Mouse (Mus musculus) layer of hippocampus, adult 11-12 months (tissue): ENCODE data around the gene Elavl1.
"Not testable (repeated sequence)": the region's sequence is repeated elsewhere in the genome, so short reads cannot be mapped to it uniquely, and the experiment has no call there.

Source experiments
- DNase-seq: peaks from one replicate; pipeline ENCODE4 v3.0.0; 2022; ENCODE audit warnings: low spot score

The Elavl1 gene

DNA sequence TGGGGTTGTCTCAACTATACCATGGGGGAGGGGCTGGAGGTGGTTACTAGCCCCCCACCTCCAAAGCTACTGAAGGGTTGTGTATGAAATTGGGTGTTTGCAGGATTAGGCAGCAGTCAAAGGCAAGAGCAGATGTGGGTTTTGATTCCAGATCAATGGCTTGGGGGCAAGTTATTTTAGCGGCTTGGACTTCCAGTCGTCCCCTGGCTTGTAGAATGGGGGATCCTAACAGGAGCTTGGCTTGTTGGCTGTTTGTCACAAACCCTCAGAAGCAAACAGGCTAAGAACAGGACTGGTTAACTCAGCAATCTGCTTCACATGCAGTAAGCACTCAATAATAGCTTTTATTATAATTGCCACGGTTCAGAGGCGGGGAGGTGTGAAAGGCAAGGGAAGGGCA, 67.9 kb downstream of the Elavl1 start:
- DNase-seq: no peak

GRCm38 (mm10) chr8:4256911-4257310, 68.3 kb downstream of the Elavl1 start:
- DNase-seq: peak; percentile 89

DNA sequence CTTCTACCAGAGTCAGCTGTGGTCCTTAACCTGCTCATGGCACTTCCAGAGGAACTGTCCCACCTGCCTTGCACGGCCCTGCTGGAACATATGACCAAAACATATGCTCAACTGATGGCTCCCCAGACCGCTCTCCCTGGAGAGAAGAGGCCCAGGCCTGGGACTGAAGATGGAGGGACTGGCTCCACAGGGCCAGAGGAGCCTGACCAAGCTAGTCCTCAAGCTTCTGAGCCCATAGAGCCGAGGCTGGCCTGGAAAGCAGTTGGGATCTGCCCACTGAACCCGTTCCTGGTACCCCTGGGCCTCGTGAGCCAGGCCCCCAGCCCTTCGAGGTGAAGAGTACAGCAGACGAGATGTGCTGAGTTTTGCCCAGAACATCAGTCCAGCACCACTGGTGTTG, 69.7 kb downstream of the Elavl1 start:
- DNase-seq: not testable (repeated sequence)

DNA sequence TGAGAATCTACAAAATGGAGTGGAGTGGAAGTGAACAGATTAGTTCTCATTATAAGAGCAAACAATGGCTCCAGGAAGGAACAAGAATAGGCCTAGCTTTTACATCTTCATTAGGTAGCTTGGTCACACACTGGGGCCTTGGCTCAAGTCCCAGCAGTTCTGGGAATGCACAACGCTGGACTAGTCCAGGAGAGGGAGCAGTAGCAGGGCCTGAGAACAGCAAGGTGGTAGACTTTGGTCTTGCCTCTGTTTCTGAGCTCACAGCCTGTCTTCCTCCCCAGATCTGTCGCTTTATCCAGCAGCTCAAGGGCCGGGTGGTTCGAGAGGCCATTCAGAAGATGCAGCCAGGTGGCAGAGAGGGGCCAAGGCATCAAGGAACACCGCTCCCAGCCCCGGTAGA, 71.2 kb downstream of the Elavl1 start:
- no peak for DNase-seq

DNA sequence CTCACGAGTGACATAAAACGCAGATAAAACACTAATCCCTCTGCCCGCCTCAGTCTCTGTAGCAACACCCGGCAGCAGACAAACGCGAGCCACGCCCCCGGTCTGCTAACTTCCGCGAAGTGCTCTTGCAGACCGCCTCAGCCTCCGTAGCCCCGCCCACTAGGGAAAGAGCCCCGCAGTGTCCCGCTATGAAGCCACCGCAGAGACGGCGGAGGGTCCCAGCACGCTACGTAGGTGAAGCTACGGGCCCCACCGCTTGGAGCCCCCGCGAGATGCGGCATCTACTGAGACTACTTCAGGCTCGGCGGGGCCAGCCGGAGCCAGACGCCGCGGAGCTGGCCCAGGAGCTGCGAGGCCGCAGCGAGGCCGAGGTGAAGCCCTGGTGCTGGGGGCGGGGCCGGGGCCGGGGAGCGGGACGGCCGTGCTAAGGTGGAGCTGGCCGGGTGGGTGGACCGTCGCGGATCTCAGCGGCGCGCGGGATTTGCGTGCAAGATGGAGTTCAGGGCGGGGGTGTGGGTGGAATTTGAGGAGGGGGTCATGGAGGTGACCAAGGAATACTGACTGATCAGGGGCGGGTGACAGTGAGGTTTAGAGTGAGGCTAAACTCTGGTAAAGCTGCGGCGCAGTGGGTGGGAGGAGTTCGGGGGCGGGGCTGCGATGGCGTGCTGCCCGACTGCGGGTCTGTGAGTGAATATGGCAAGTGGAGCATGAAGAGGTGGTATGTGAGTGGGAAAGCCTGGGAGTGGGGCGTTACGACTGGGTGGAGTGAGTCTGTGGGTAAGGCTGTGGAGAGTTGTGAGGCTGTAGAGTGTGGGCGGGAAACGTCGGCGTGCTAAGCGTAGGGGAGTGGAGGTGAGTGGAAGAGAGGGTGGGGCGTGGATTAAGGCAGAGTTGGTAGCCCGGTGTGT, 72.0 kb downstream of the Elavl1 start, which contains the start of gene Snapc2:
Gene Snapc2, plus strand, starts transcription at position 147 of the 908 bp plus-strand sequence.
- peak; percentile 95 for DNase-seq

- DNase-seq: no peak
Observed at GRCm38 (mm10) chr8:4252116-4252760, 73.0 kb downstream of the Elavl1 start.

- peak; percentile 89 for DNase-seq
Observed at GRCm38 (mm10) chr8:4250306-4250970, 74.8 kb downstream of the Elavl1 start.

- DNase-seq: no peak
Observed at GRCm38 (mm10) chr8:4249213-4249612, 76.0 kb downstream of the Elavl1 start.

GRCm38 (mm10) chr8:4247951-4248540, 77.2 kb downstream of the Elavl1 start, which contains the start of gene Tgfbr3l:
Gene Tgfbr3l (plus strand): TSS chr8:4248214.
- DNase-seq: no peak

- DNase-seq: no peak
Observed at GRCm38 (mm10) chr8:4247241-4247640, 78.0 kb downstream of the Elavl1 start.

- no peak for DNase-seq
Observed at GRCm38 (mm10) chr8:4245737-4246136, 79.5 kb downstream of the Elavl1 start.

- no peak for DNase-seq
Observed at GRCm38 (mm10) chr8:4245061-4245460, 80.2 kb downstream of the Elavl1 start.

DNA sequence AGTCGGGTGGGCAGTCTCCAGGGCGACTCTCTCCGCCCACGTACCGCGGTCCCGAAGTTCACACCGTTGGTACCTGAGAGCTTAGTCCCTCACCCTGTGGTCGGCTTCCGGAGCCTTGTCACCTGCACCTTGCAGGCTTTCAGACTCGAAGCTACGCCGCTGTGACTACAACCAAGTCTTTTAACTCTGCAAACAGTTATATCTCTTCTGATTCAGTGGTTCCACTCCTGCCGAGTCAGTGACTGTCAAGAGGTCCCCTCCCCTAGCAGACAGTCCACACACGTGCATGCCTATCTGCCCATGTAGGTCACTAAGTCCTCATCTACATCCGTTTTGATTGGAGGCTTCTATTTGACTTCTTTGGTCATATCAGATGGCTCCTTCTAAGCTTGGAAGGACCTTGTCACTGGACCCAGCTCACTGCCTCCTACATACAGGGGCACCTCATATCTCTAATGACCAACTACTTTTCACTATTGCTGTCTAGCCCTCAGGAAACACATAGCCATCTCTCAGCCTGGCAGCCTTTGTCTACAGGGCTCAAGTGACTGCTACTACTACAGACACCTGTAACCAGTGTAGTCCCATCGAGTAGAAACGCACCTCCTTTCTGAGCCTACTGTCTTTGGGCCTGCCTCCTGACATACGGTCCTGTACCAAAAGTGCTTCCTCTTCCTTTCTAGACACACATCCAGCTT, 85.9 kb downstream of the Elavl1 start:
- no peak for DNase-seq

- DNase-seq: peak; percentile 100
Observed at GRCm38 (mm10) chr8:4238434-4239192, 86.6 kb downstream of the Elavl1 start, which contains the start of the genes Map2k7 and Gm49320. Gene Map2k7 (plus strand): TSS chr8:4238740. Gene Gm49320 (plus strand): TSS chr8:4238865.

DNA sequence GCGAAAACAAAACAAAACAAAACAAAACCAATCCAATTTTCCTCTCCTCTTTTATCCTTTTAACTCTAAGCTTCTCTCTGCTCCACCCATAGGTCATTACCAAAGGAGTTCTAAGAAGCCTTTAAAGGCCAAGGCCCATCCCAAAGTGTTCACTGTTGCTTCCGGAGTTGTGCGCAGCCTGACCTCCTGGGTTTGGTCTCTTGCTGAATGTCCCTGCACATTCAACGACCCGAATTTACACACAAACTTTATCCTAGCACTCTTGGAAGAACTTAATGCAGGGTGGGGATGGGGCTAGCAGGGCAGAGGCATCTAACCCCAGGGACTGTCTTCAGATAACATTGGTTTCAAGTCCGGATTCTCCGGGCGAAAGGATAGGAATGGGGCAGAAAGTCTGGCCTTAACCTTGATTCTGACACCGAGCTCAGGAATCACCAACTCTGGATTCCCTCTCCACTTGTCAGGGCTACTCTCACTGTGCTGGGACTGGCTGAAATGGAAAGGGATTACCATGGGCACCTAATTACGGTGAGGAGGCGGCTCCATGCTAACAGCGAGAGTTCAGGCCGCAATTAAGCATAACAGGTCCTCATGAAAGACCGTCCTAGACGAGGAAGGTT, 87.3 kb downstream of the Elavl1 start:
- no peak for DNase-seq
